Mouse (Mus musculus): ENCODE measurements around the gene Gpr108.

- TF ChIP-seq CTCF (IDR thresholded peaks at IDR 0.05; ENCODE audit: borderline replicate concordance, insufficient read depth, low read depth, low read length) (no peak), POLR2A (IDR thresholded peaks at IDR 0.05; ENCODE audit: borderline replicate concordance, insufficient read depth, low read length) (no peak)
Measured at GRCm38 (mm10) chr17:57218335-57218900, 29.8 kb downstream of the Gpr108 start.
